Mouse (Mus musculus): Measurements from ENCODE around the gene Tmem108.

DNA sequence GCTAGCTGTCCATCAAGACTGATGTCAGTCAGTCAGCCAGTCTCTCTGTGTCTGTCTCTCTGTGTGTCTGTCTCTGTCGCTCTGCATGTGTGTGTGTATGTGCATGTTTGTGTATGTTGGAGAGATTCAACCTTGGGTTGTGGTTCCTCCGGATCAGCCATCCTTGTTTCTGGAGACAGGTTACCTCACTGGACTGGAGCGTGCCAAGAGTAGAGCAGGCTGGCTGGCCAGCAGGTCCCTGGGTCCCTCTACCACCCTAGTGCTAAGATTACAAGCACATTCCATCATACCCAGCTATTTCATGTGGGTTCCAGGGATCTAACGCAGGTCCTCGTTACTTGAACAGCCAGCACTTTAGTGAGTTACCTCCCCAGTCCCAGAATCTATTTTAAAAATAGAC is 138.6 kb downstream of the Tmem108 start:
- TF ChIP-seq CTCF (IDR thresholded peaks at IDR 0.05; ENCODE audit: low read depth, low read length) = no peak
- no peak for TF ChIP-seq POLR2A (IDR thresholded peaks at IDR 0.05; ENCODE audit: borderline replicate concordance, low read depth, low read length)

Data from bone marrow macrophage, adult 2 months (primary cell).